Mouse (Mus musculus) ovary, postnatal 36 days (tissue): ENCODE measurements around the gene Pknox2.

Source experiments
- DNase-seq: peaks from one replicate; pipeline ENCODE4 v3.0.0; 2022; ENCODE audit warnings: low spot score, mixed read lengths

Pknox2 gene

GRCm38 (mm10) chr9:37147359-37147685 lies at the start of gene Pknox2:
Gene Pknox2 (minus strand): TSS chr9:37147407.
- DNase-seq, result peak; percentile 84

- DNase-seq, result no peak
Observed at GRCm38 (mm10) chr9:37188024-37188423, 40.8 kb upstream of the Pknox2 start.

- DNase-seq, result no peak
Observed at GRCm38 (mm10) chr9:37187407-37187806, 40.2 kb upstream of the Pknox2 start.

- peak; percentile 30 for DNase-seq
Observed at GRCm38 (mm10) chr9:37183176-37183575, 36.0 kb upstream of the Pknox2 start.

GRCm38 (mm10) chr9:37181596-37181995 lies 34.4 kb upstream of the Pknox2 start:
- no peak for DNase-seq

- DNase-seq, result no peak
Observed at GRCm38 (mm10) chr9:37179596-37179995, 32.4 kb upstream of the Pknox2 start.

GRCm38 (mm10) chr9:37178911-37179310 lies 31.7 kb upstream of the Pknox2 start:
- no peak for DNase-seq

GRCm38 (mm10) chr9:37177551-37177950 lies 30.3 kb upstream of the Pknox2 start:
- DNase-seq, result no peak

GRCm38 (mm10) chr9:37177107-37177506 lies 29.9 kb upstream of the Pknox2 start:
- DNase-seq, result peak; percentile 60

GRCm38 (mm10) chr9:37176002-37176401 lies 28.8 kb upstream of the Pknox2 start:
- DNase-seq, result no peak

GRCm38 (mm10) chr9:37173376-37173775 lies 26.2 kb upstream of the Pknox2 start:
- no peak for DNase-seq

- no peak for DNase-seq
Observed at GRCm38 (mm10) chr9:37166899-37167298, 19.7 kb upstream of the Pknox2 start.

GRCm38 (mm10) chr9:37160686-37161085 lies 13.5 kb upstream of the Pknox2 start:
- DNase-seq, result no peak

GRCm38 (mm10) chr9:37147886-37148285 lies 679 bp upstream of the Pknox2 start:
- no peak for DNase-seq

GRCm38 (mm10) chr9:37146603-37147358 lies 426 bp downstream of the Pknox2 start:
- DNase-seq, result peak; percentile 77

GRCm38 (mm10) chr9:37146353-37146602 lies 929 bp downstream of the Pknox2 start:
- no peak for DNase-seq

- DNase-seq, result peak; percentile 61
Observed at GRCm38 (mm10) chr9:37145616-37146352, 1.4 kb downstream of the Pknox2 start.

- DNase-seq, result peak; percentile 57
Observed at GRCm38 (mm10) chr9:37145151-37145615, 2.0 kb downstream of the Pknox2 start.

- peak; percentile 19 for DNase-seq
Observed at GRCm38 (mm10) chr9:37144696-37145095, 2.5 kb downstream of the Pknox2 start.

GRCm38 (mm10) chr9:37144251-37144650 lies 3.0 kb downstream of the Pknox2 start:
- peak; percentile 76 for DNase-seq

GRCm38 (mm10) chr9:37143046-37143931 lies 3.9 kb downstream of the Pknox2 start:
- no peak for DNase-seq

GRCm38 (mm10) chr9:37142107-37142506 lies 5.1 kb downstream of the Pknox2 start:
- no peak for DNase-seq
